Mouse (Mus musculus): Measurements from ENCODE around the gene Gm11639.
"Not testable (repeated sequence)": the region's sequence is repeated elsewhere in the genome, so short reads cannot be mapped to it uniquely, and the experiment has no call there.

Gene Gm11639

GRCm38 (mm10) chr11:105028744-105029348 lies 343.3 kb downstream of the Gm11639 start:
- in situ Hi-C loops (cut with MboI; ENCODE audit: low pct_unique_long_range_greater_than_20kb in 1 of 2, low sequenced_read_pairs in 2 of 2, unreplicated experiment in 1 of 2) = no loop called here

GRCm38 (mm10) chr11:105029525-105029924 lies 344.0 kb downstream of the Gm11639 start:
- in situ Hi-C loops (cut with MboI; ENCODE audit: low pct_unique_long_range_greater_than_20kb in 1 of 2, low sequenced_read_pairs in 2 of 2, unreplicated experiment in 1 of 2) = no loop called here

- in situ Hi-C loops (cut with MboI; ENCODE audit: low pct_unique_long_range_greater_than_20kb in 1 of 2, low sequenced_read_pairs in 2 of 2, unreplicated experiment in 1 of 2) = no loop called here
Observed at GRCm38 (mm10) chr11:105030229-105030628, 344.7 kb downstream of the Gm11639 start.

- in situ Hi-C loops (cut with MboI; ENCODE audit: low pct_unique_long_range_greater_than_20kb in 1 of 2, low sequenced_read_pairs in 2 of 2, unreplicated experiment in 1 of 2) = no loop called here
Observed at GRCm38 (mm10) chr11:105031103-105031502, 345.6 kb downstream of the Gm11639 start.

- in situ Hi-C loops (cut with MboI; ENCODE audit: low pct_unique_long_range_greater_than_20kb in 1 of 2, low sequenced_read_pairs in 2 of 2, unreplicated experiment in 1 of 2) = no loop called here
Observed at GRCm38 (mm10) chr11:105035081-105035480, 349.6 kb downstream of the Gm11639 start.

GRCm38 (mm10) chr11:105063292-105063691 lies 377.8 kb downstream of the Gm11639 start, which contains the start of gene Efcab3:
Gene Efcab3 (plus strand): TSS chr11:105063592.
- in situ Hi-C loops (cut with MboI; ENCODE audit: low pct_unique_long_range_greater_than_20kb in 1 of 2, low sequenced_read_pairs in 2 of 2, unreplicated experiment in 1 of 2) = no loop called here

- in situ Hi-C loops (cut with MboI; ENCODE audit: low pct_unique_long_range_greater_than_20kb in 1 of 2, low sequenced_read_pairs in 2 of 2, unreplicated experiment in 1 of 2) = not testable (repeated sequence)
Observed at GRCm38 (mm10) chr11:105112448-105112847, 426.9 kb downstream of the Gm11639 start.

- in situ Hi-C loops (cut with MboI; ENCODE audit: low pct_unique_long_range_greater_than_20kb in 1 of 2, low sequenced_read_pairs in 2 of 2, unreplicated experiment in 1 of 2) = no loop called here
Observed at GRCm38 (mm10) chr11:105117814-105118213, 432.3 kb downstream of the Gm11639 start.

GRCm38 (mm10) chr11:105120551-105121061 lies 435.1 kb downstream of the Gm11639 start:
- in situ Hi-C loops (cut with MboI; ENCODE audit: low pct_unique_long_range_greater_than_20kb in 1 of 2, low sequenced_read_pairs in 2 of 2, unreplicated experiment in 1 of 2) = no loop called here

GRCm38 (mm10) chr11:105121792-105122191 lies 436.3 kb downstream of the Gm11639 start:
- in situ Hi-C loops (cut with MboI; ENCODE audit: low pct_unique_long_range_greater_than_20kb in 1 of 2, low sequenced_read_pairs in 2 of 2, unreplicated experiment in 1 of 2) = not testable (repeated sequence)

- in situ Hi-C loops (cut with MboI; ENCODE audit: low pct_unique_long_range_greater_than_20kb in 1 of 2, low sequenced_read_pairs in 2 of 2, unreplicated experiment in 1 of 2) = no loop called here
Observed at GRCm38 (mm10) chr11:105123986-105124385, 438.5 kb downstream of the Gm11639 start.

GRCm38 (mm10) chr11:105125735-105126519 lies 440.4 kb downstream of the Gm11639 start, which contains the start of gene Mettl2:
Gene Mettl2 (plus strand): TSS chr11:105126425.
- in situ Hi-C loops (cut with MboI; ENCODE audit: low pct_unique_long_range_greater_than_20kb in 1 of 2, low sequenced_read_pairs in 2 of 2, unreplicated experiment in 1 of 2) = no loop called here

- in situ Hi-C loops (cut with MboI; ENCODE audit: low pct_unique_long_range_greater_than_20kb in 1 of 2, low sequenced_read_pairs in 2 of 2, unreplicated experiment in 1 of 2) = no loop called here
Observed at GRCm38 (mm10) chr11:105126520-105127029, 441.1 kb downstream of the Gm11639 start.

GRCm38 (mm10) chr11:105135692-105136091 lies 450.2 kb downstream of the Gm11639 start:
- in situ Hi-C loops (cut with MboI; ENCODE audit: low pct_unique_long_range_greater_than_20kb in 1 of 2, low sequenced_read_pairs in 2 of 2, unreplicated experiment in 1 of 2) = no loop called here

GRCm38 (mm10) chr11:105137255-105137654 lies 451.7 kb downstream of the Gm11639 start:
- in situ Hi-C loops (cut with MboI; ENCODE audit: low pct_unique_long_range_greater_than_20kb in 1 of 2, low sequenced_read_pairs in 2 of 2, unreplicated experiment in 1 of 2) = not testable (repeated sequence)

- in situ Hi-C loops (cut with MboI; ENCODE audit: low pct_unique_long_range_greater_than_20kb in 1 of 2, low sequenced_read_pairs in 2 of 2, unreplicated experiment in 1 of 2) = not testable (repeated sequence)
Observed at GRCm38 (mm10) chr11:105140512-105140911, 455.0 kb downstream of the Gm11639 start.

GRCm38 (mm10) chr11:105141115-105141514 lies 455.6 kb downstream of the Gm11639 start:
- in situ Hi-C loops (cut with MboI; ENCODE audit: low pct_unique_long_range_greater_than_20kb in 1 of 2, low sequenced_read_pairs in 2 of 2, unreplicated experiment in 1 of 2) = no loop called here

GRCm38 (mm10) chr11:105143564-105143963 lies 458.1 kb downstream of the Gm11639 start:
- in situ Hi-C loops (cut with MboI; ENCODE audit: low pct_unique_long_range_greater_than_20kb in 1 of 2, low sequenced_read_pairs in 2 of 2, unreplicated experiment in 1 of 2) = no loop called here

GRCm38 (mm10) chr11:105144084-105144483 lies 458.6 kb downstream of the Gm11639 start:
- in situ Hi-C loops (cut with MboI; ENCODE audit: low pct_unique_long_range_greater_than_20kb in 1 of 2, low sequenced_read_pairs in 2 of 2, unreplicated experiment in 1 of 2) = no loop called here
